Mouse (Mus musculus) 416B (cell line): ENCODE data around the gene Eipr1.
"Not testable (repeated sequence)": the region's sequence is repeated elsewhere in the genome, so short reads cannot be mapped to it uniquely, and the experiment has no call there.

Source experiments
- DNase-seq: peaks from one replicate; pipeline ENCODE4 v3.0.0; 2011; ENCODE audit warnings: low read depth

The Eipr1 gene

DNA sequence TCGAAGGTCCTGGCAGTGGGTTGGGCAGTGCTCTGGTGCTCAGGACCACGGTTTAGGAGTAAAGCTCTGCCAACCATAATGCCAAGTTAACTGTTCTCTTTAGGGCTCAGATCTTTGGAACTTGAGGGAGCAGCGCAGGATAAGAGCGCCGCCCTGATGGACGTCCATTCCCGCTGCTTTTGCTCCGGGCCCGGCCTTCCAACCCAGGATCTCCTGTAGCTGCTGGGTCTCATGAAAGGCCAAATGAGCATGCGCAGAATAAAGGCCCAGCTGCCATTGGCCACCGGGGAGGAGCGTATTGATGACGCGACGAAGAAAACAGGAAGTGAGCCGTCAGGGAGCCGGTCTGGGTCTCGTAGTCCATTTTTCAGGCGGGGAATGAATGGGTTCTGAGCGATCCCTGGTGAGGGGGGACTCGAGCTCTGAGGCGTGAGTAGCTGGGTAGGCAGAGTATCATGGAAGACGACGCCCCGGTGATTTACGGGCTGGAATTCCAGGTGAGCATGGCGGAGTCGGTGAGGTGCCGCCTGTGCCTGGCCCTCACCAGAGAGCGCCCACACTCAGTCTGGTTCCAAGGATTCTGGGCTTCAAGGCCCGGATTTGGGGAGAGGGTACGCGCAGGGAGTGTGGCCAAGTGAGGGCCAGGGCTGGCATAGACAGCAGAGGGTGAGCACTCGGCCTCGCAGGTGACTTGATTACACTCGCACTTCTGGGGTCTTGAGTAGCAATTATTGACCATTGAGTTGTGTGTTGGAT, at the start of gene Eipr1:
Gene Eipr1, plus strand, starts transcription at position 296 of the 756 bp plus-strand sequence.
- peak; percentile 97 for DNase-seq

DNA sequence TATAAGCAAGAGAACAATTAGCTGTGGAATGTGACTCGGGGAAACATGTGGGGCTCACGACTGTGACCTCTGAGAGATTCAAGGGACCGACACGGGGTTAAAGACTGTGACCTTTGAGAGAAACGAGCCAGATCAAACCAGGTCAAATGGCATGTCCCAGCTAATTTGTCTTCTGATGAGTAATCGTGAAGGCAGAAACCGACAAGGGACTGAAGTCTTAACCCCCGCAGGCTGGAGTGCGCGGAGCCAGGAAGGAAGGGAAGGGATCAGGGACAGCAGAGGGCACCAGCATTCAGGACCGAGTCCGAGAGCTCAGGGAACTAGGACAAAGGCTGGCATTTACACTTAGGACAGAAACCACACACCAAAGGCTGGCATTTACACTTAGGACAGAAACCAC, 47.2 kb upstream of the Eipr1 start:
- no peak for DNase-seq

DNA sequence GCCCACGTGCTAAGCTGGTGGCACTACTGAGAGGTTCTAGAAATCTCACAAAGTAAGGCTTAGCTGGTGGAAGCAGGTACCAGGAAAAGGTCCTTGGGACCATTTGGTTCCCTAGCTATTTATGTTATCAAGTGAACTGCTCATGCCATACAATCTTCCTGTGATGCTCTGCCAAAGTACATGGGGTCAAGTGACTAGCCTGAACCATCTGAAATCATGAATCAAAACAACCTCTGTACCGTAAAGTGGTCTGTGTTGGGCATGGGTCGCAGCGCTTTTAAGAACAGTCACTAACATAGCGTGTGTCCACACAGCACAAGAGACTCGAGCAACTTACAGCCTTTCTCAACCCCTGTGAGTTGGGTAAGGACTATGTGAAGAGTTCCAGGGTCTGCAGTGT, 46.4 kb upstream of the Eipr1 start:
- DNase-seq = no peak

DNA sequence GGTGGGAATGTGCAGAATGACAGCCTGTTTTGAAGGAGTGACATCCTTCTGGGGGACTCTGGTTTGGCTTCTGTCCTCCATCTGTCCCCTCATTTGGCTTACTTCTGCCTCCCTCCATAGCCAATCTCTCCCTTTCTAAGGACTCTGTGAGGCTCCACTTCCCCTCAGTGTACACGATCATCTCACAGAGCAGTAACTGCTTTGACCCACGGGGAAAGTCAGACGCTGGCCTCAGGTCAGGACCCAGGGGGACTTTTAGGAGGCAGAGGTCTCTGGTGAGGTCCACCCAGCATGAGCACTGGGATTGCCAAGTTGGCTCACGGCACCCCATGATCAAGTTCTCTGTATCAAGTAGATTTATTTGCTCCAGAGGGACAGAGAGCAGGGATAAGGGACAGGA, 43.4 kb upstream of the Eipr1 start:
- DNase-seq = no peak

DNA sequence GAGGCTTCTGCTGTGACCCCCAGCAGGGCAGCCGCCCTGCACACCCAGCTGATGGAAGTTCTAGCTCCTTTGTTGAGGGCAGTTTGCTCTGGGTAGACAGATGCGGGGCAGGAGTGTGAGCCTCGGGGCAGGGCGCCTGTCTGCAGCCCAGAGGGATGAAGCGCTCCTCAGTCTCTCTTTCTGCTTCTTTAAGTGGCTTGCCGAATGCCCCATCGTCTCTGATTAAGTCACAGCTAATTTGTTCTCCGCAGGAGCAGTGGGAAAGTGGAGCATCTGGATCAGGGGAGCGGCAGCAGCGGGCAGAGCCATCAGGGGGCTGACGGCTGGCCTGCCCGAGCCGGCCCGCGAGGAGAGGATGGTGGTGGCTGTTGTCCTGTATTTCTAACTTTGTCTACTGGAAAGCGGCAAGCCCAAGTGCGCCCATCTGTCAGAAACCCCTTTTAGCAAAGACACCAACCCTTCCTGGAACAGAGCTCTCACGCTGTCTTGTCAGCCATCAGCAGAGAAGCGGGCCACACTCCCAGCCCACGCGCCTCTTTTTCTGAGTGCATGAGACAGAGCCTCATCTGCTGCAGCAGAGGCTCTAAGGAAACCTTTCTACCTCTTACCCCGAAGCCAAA, 40.9 kb upstream of the Eipr1 start:
- no peak for DNase-seq

DNA sequence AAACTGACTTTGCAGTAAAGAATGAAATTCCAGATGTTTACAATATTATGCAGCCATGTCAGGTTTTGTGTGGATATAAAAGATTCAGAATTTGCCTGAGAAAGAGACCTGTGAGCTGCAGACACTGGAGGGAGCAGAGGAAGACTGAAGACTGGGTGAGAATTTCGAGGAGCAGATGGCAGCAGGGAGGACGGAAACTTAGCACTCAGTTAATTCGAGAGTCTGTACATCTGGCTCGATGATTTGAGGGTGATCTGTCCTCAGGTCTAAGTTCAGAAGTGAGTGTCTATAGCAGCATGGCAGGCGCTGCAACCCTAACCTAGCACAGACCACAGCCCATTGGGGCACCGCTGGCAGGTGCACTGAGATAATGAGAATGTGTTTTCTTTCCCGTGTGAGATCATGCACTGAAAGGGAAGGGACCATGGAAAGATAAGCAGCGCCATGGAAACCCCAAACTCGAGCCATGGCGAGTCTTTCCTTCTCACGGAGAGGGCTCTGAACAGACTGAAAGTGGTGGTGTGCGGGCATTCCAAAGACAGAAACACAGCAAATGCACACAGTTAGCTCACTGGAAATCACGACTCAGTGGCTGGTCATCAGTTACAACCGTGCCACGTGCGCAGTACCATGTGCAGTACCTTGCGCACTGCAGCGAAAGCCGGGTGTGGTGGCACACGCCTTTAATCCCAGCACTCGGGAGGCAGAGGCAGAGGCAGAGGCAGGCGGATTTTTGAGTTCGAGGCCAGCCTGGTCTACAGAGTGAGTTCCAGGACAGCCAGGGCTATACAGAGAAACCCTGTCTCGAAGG, 36.6 kb upstream of the Eipr1 start:
- DNase-seq = peak; percentile 26

DNA sequence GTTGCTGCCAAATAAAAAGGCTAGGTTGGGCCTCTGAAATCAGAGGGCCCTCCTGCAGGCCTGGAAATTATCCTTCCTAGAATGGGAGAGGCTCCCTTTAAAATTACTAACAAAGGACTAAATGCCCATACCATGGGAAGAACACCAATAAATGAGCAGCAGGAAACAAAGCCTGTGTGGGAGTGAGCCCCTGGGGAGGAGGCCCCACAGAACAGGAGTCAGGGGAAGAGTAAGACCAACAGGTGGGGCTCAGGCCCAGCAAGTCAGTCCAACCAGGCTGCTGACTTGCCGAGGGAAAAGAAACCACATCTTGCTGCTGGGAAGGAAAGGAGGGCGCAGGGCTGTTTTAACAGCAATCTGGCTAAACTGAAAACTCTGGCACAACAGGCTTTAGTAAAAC, 34.5 kb upstream of the Eipr1 start:
- DNase-seq = no peak

DNA sequence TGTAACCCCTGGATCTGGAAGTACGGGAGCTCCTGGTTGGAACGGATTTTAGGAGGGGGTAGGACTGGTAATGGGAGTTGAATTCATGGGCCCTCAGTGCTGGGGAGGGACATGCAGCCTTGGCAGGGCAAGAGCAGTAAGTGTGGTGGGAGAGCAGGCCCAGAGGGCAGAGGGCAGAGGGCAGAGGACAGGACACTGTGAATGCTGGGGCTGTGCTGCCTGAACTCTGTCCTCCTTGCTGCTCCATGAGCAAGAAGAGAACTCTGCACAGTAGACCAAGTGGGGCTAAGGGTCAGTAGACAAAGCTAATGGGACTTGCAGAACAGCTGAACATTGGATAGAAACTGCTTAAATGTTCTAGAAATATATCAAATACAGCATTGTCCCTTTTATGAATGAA, 33.5 kb upstream of the Eipr1 start:
- DNase-seq = no peak

DNA sequence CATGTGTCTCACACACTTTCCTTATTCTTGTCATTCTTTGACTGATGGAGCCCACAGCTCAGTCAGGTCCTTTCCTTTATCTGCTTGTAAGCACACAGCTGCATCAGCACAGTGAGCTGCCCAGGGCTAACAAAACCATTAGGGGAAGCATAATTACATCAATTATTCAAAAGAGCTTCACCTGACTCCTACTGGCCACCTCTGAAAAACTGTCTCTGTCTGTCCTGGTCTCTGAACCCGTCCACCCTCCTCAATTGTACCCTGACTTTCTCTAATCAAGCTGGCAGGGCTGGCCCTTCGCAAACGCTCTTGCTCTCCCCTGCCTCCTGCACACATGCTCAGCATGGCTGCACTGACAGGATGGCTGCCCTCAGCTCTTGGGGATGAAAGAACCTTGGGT, 27.2 kb upstream of the Eipr1 start:
- no peak for DNase-seq

DNA sequence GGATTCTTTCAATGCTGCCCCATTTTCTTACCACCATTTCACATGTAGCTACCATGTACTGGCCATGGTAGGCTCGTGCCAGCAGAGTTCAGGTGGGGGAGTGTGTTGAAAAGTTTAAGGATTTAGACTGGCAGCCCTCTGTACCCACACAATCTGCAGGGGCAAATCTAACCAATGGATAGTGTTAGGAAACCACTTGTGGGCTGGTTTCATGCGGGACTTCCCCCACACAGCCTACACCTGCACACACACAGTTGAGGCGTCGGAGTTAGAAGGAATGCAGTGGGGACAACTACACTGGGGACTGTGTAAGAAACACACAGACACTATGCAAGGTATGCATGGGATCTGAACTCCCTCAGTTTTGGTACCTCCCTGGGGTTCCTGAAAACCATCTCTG, 25.4 kb upstream of the Eipr1 start:
- no peak for DNase-seq

DNA sequence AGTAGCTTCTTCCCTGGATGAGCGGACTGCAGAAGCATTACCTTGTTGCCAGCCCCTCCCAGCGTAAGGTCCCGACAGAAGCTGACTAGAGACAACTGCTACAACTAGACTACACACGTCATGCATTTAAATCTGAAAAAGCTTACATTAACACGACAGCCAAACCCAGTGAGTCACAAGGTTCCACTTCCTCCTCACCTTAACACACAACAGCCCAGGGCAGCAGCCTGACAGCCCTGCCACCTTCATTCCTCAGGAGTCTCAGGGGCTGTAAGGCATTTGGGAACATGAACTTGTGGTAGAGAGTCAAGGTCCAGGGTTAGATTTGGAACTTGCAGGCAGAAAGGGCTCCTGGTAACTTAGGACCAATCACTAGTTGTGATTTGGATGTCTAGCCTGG, 24.5 kb upstream of the Eipr1 start:
- peak; percentile 25 for DNase-seq

DNA sequence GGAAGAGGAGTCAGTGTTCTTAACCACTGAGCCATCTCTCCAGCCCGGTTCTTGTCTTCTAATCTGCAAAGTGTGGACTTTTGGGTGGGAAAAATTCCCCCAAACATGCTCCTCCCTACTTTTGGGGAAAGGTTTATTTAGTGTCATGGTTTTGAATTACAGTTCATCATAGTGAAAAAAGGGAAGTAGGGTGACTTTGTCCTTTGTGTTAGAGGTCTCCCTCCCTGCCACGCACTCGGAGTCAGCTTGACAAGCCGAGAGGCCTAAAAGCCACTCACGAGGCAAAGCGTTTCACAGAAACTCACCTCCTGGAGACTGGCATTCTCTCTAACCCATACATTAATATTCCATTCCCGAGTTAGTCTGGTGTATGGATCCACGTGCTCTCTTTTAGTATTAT, 19.0 kb upstream of the Eipr1 start:
- peak; percentile 64 for DNase-seq

DNA sequence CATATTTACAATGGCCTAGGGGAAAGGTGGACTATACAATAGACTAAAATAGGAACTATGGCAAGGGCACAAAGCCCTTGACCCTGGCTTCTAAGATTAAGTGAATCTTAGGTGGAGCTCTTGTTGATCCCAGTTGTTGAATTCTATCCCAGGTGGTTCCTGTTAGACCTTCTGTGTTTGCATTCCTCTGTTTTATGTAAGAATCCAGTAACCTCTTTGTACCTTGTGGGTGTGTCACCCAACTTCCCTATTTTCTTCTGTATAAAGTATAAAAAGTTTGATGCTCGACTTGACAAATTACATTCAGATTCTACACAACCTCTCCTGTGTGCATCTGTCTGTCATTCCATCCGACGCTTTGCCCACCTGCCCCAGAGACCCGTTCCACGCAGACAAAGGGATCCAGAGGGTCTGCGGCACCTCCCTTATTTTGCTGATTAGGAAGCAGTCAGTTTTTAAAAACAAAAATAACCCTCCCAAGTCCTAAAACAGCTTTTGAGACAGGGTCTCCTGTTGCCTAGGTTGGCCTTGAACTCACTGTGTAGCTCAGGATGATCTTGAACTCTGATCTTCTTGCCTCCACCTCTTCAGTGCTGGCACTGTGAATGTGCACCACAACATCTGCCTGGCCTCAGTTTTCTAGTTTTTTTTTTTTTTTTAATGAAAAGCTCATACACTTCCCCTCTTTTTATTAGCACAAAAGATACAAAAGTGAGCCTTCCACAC, 17.9 kb upstream of the Eipr1 start:
- not testable (repeated sequence) for DNase-seq

DNA sequence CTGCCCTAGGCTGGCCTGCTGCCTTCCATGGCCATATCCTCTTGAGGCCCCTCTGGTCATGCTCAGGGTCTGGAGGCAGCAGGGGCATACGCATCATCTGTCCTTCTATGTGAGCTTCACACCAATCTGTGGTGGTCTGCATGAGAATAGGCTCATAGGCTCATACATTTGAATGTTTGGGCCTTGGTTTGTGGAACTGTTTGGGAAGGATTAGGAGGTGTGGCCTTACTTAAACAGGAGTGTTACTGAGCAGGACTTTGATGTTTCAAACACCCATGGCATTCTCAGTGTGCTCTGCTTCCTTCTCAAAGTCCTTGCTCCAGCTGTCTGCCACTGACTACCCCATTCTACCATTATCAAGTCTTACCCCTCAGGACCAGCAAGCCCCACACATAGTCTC, 17.3 kb upstream of the Eipr1 start:
- no peak for DNase-seq

DNA sequence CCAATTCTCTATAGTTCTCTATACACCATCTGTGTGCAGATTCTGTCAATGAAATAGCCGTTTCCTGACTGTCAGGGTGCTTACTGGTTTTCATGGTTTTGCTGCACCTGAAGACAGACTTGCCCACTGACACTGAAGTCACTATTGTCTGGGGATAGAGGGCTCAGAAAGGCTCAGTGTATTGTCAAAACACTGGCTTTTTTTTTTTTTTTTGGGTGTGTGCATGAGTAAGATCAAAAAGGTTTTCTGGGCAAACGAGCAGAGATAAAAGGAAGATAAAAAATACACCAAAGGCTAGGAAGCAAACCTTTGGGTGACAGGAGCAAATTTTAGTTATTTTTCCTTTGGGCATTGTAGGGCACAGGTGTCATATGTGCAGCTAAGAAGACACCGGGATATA, 16.3 kb upstream of the Eipr1 start:
- DNase-seq = no peak

DNA sequence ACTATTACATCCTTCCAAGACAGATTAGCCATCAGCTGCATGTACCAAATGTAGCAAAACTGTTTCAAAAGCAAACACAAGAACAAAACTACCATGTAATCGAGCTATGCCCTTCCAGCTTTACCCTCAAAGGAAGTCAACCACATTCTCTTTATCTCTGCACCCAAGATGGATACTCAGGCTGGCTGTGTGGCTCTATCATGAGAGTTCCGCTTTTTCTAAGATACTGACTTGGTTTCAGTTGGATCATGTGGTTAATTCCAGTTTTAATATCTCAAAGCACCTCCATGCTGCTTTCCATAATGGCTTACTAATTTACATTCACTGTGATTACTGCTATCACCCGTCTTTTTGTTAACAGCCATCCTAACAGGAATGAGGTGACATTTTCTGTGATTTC, 8.3 kb upstream of the Eipr1 start:
- DNase-seq = no peak

DNA sequence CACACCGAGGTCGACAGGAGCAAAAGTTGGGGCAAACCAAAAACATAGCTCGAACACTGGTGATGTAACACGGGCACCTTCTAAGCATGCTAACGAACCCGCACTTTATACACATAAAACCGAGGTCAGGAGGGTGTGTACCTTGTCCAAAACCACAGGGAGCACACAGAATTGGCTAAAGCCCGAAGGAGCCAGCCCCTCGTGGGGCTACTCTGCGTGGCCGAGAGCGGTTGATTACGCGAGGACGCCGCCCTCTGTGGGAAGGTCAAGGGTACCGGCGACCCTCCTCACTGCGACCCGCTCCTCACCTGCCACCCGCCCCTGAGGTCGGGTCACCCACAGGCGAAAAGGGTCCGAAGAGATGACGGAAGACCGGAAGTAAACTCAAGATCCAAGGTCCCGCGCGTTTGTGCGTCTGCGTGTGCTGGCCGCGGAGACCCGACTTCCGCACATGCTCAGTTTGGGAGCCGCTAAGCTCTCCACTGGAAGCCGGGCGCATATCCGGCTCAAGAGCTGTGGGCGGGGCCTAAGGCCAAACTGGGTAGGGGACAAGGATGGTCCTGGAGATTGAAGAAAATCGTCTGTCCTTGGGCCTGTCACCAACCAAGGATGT, 1.5 kb upstream of the Eipr1 start, which contains the start of gene Trappc12:
Gene Trappc12, minus strand, starts transcription at position 452 of the 613 bp plus-strand sequence.
- peak; percentile 92 for DNase-seq

DNA sequence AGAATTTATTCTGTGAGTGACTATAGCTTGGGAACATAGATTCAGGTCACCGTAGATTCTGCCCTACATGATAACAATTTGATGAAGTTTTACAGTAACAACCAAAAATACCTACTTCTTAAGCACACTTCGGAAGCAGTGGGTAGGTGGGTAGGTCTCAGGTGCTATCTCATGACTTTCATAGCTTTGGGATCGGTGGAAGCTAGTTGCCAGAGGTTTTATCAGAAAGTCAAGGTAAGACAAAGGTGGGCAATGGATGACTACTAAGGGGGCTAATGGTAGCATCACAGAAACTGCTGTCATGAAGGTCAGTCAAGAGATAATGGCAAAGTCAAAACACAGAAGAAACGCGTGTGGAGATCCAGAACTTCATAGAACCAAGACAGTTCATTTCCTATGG, 727 bp upstream of the Eipr1 start:
- no peak for DNase-seq

DNA sequence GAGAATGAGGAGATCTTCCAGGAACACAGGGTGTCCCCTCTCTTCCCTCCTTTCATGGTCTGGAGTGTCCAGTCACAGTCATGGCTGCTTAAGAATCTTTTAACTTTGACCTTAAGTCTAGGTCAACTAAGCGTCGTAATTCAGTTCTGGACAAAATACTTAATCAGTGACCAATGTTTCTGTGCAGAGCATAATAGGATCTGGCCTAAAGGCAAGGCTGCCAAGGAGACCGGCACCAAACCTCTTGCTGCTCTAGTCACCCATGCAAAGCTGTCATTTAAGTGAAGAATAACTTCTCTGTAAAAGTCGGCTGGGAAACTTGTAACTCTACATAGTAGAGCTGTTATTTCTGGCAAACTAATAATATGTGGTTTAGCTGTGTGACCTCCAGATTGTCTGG, 4.4 kb downstream of the Eipr1 start:
- DNase-seq = no peak

DNA sequence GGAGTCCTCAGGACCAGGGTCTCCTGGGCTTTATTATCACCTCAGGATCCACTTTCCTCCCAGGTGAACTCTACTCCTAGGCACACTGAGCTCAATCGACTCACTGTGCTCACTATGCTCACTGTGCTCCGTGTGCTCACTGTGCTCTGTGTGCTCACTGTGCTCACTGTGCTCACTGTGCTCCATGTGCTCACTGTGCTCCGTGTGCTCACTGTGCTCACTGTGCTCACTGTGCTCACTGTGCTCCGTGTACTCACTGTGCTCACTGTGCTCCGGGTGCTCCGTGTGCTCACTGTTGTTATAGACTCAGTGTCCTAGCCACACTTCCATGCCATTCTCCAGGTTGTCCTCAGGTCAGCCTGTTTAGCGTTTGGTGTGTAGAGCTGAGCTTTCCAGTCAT, 18.4 kb downstream of the Eipr1 start:
- DNase-seq = no peak

DNA sequence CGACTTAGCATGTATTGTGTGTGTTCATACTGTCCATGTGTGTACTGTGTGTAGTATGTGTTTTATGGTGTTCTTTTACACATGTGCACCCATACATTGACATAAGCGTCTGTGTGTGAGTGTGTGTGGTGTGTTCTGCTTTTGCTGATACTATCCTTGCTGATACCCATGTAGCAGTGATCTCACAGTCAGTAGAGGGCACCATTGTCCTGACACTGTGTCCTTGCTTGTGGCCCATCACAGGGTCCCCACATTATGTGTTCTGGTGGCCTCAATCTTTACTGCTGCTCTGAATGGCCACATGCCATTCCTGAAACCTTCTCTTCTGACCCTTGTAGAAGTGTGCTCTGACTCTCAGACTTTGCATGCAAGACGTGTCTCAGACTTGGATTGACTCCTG, 22.2 kb downstream of the Eipr1 start:
- DNase-seq = no peak

DNA sequence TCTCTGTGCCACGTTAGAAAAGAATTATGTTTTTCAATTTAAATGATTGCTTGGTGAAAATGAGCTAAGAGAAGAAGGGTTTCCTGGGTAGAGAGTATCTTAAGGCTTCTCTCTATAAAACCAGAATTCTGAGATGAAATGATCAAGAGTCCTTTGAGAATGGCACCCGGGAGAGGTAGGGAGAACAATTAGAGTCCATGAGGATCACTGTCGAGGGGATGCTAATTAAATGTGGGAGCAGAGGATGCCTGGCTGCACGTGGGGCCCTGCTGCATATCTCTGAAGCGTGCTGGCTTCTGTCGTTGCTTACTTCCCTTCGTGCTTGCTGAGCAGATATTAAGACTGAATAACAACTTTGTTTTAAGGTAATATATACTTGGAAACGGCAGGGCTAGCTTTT, 23.5 kb downstream of the Eipr1 start:
- no peak for DNase-seq
